Mouse (Mus musculus) MEL (cell line): Measurements from ENCODE around the gene Olfr1392.

Source experiments
- CHD2 ChIP-seq: IDR thresholded peaks from 2 replicates; pipeline ENCODE4 v1.6.1; 2011; ENCODE audit warnings: low read length, improper control_type of control experiment
- CTCF ChIP-seq, 3 experiments: IDR thresholded peaks in 2 of 3; conservative IDR thresholded peaks in 1 of 3; 2 replicates each; pipeline ENCODE4 v1.5.1; 2011 to 2012; ENCODE audit warnings: low read length in 3 of 3, low read depth in 2 of 3, mild to moderate bottlenecking in 2 of 3, improper control_type of control experiment in 1 of 3, inconsistent platforms in 1 of 3, mixed read lengths in 1 of 3, moderate library complexity in 1 of 3; ENCODE audit not compliant: control insufficient read depth in 1 of 3, insufficient read depth in 1 of 3, poor library complexity in 1 of 3, severe bottlenecking in 1 of 3
- EP300 ChIP-seq, 2 experiments: IDR thresholded peaks; 2 replicates each; pipeline ENCODE4 v1.6.1; 2011; ENCODE audit warnings: improper control_type of control experiment in 2 of 2, low read length in 2 of 2, low read depth in 1 of 2, mild to moderate bottlenecking in 1 of 2
- GATA1 ChIP-seq: IDR thresholded peaks from 2 replicates; pipeline ENCODE4 v1.6.1; 2011; ENCODE audit warnings: low read depth, low read length, improper control_type of control experiment
- HCFC1 ChIP-seq: IDR thresholded peaks from 2 replicates; pipeline ENCODE4 v1.6.1; 2012; ENCODE audit warnings: low read depth, mild to moderate bottlenecking, inconsistent platforms, low read length, improper control_type of control experiment, moderate library complexity
- MAFK ChIP-seq: IDR thresholded peaks from 2 replicates; pipeline ENCODE4 v1.6.1; 2011; ENCODE audit warnings: low read depth, mild to moderate bottlenecking, low read length, improper control_type of control experiment, borderline replicate concordance
- MAX ChIP-seq: IDR thresholded peaks from 2 replicates; pipeline ENCODE4 v1.6.1; 2011; ENCODE audit warnings: low read length, improper control_type of control experiment
- MYC ChIP-seq: IDR thresholded peaks from 2 replicates; pipeline ENCODE4 v1.6.1; 2011; ENCODE audit warnings: low read depth, mild to moderate bottlenecking, low read length, improper control_type of control experiment, moderate library complexity
- NELFE ChIP-seq: IDR thresholded peaks from 2 replicates; pipeline ENCODE4 v1.6.1; 2011; ENCODE audit warnings: low read depth, low read length, improper control_type of control experiment
- NRF1 ChIP-seq: IDR thresholded peaks from 2 replicates; pipeline ENCODE4 v1.6.1; 2014; ENCODE audit warnings: low read depth, mild to moderate bottlenecking, inconsistent platforms, low read length, improper control_type of control experiment, moderate library complexity; ENCODE audit not compliant: poor library complexity, insufficient read depth, severe bottlenecking
- POLR2A ChIP-seq, 2 experiments: IDR thresholded peaks; 2 replicates each; pipeline ENCODE4 v1.6.1; 2011 to 2012; ENCODE audit warnings: low read length in 2 of 2, mild to moderate bottlenecking in 2 of 2, control low read depth in 1 of 2, improper control_type of control experiment in 1 of 2, low read depth in 1 of 2, moderate library complexity in 1 of 2; ENCODE audit not compliant: control insufficient read depth in 1 of 2, insufficient read depth in 1 of 2, poor library complexity in 1 of 2
- TAL1 ChIP-seq: IDR thresholded peaks from 2 replicates; pipeline ENCODE4 v1.6.1; 2012; ENCODE audit warnings: mild to moderate bottlenecking, inconsistent platforms, low read length, moderate library complexity, mixed read lengths
- TBP ChIP-seq: IDR thresholded peaks from 2 replicates; pipeline ENCODE4 v1.8.0; 2011; ENCODE audit warnings: low read depth, low read length, improper control_type of control experiment
- USF2 ChIP-seq, 2 experiments: IDR thresholded peaks; 2 replicates each; pipeline ENCODE4 v1.6.1; 2011 to 2012; ENCODE audit warnings: improper control_type of control experiment in 2 of 2, low read length in 2 of 2, borderline replicate concordance in 1 of 2, inconsistent platforms in 1 of 2, low read depth in 1 of 2, mild to moderate bottlenecking in 1 of 2; ENCODE audit not compliant: insufficient read depth in 1 of 2

DNA sequence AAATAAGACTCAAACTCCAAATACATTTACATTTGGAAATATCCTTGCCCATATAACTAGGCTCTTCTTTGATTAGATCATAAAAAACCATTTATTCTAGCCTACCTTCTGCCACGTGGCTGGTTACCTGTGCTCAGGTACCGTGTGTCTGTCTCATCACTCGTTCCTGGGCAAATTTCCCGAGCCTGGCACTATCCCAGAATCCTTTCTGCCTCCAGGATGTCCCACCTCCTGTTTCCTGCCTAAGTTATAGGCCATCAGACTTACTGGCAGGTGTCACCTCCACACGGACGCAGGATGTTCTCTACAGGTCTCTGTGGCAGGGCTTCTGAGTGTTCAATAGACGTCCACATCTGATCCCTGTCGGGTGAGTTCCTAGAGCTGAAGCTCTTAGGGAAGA lies 20.0 kb upstream of the Olfr1392 start:
- TF ChIP-seq MYC: no peak
- TF ChIP-seq EP300 (IDR thresholded peaks at IDR 0.05; ENCODE audit: low read depth in 1 of 2, low read length in 2 of 2): no peak
- no peak for TF ChIP-seq CTCF (IDR thresholded peaks at IDR 0.05 in 2 of 3, conservative IDR thresholded peaks at IDR 0.05 in 1 of 3; ENCODE audit: control insufficient read depth in 1 of 3, insufficient read depth in 1 of 3, low read depth in 2 of 3, low read length in 3 of 3, poor library complexity in 1 of 3, severe bottlenecking in 1 of 3)
- TF ChIP-seq POLR2A (IDR thresholded peaks at IDR 0.05; ENCODE audit: control insufficient read depth in 1 of 2, insufficient read depth in 1 of 2, low read depth in 1 of 2, low read length in 2 of 2, poor library complexity in 1 of 2): no peak
- no peak for TF ChIP-seq MAX
- no peak for TF ChIP-seq GATA1
- TF ChIP-seq NELFE: no peak
- no peak for TF ChIP-seq TBP
- no peak for TF ChIP-seq TAL1
- no peak for TF ChIP-seq CHD2
- no peak for TF ChIP-seq NRF1
- no peak for TF ChIP-seq MAFK
- TF ChIP-seq USF2 (IDR thresholded peaks at IDR 0.05; ENCODE audit: borderline replicate concordance in 1 of 2, insufficient read depth in 1 of 2, low read depth in 1 of 2, low read length in 2 of 2): no peak
- TF ChIP-seq HCFC1: no peak
